Mouse (Mus musculus) erythroblast, embryonic 14.5 days (primary cell): ENCODE results near the gene Olfr888. TPM values are rescaled to one million over a fixed set of nuclear protein-coding genes. Genes with fewer than 3 reads are reported as not detected.

Source experiments
- H3K27me3 ChIP-seq: 2 replicates; pipeline ENCODE4 v1.6.1; 2012; ENCODE audit warnings: inconsistent platforms; ENCODE audit not compliant: control insufficient read depth
- H3K36me3 ChIP-seq: 2 replicates; pipeline ENCODE4 v1.6.1; 2012; ENCODE audit warnings: mild to moderate bottlenecking, inconsistent platforms; ENCODE audit not compliant: control insufficient read depth
- H3K4me1 ChIP-seq: 2 replicates; pipeline ENCODE4 v1.6.1; 2012; ENCODE audit warnings: inconsistent platforms; ENCODE audit not compliant: control insufficient read depth
- H3K4me3 ChIP-seq: replicated peaks from 2 replicates; pipeline ENCODE3; 2012; ENCODE audit warnings: moderate library complexity, mild to moderate bottlenecking, inconsistent platforms
- H3K9me3 ChIP-seq: 2 replicates; pipeline ENCODE4 v1.6.1; 2012; ENCODE audit warnings: low read length, inconsistent platforms, mixed read lengths; ENCODE audit not compliant: control insufficient read depth
- GATA1 ChIP-seq: IDR thresholded peaks from 2 replicates; pipeline ENCODE4 v1.6.1; 2012; ENCODE audit warnings: low read length, inconsistent platforms, mixed read lengths
- TAL1 ChIP-seq: IDR thresholded peaks from 3 replicates; pipeline ENCODE4 v1.6.1; 2012; ENCODE audit warnings: low read length, inconsistent platforms, mixed read lengths
- polyA plus RNA-seq: library from polyadenylated mRNA; stranded (reverse); fragments of >175 nt; gene quantifications from 2 replicates; pipeline ENCODE4 v1.2.3, GENCODE M21; 2012

Olfr888 gene
- polyA plus RNA-seq, result not detected in 2 replicates

- H3K4me3 ChIP-seq, result no peak within 1 kb of the TSS
- H3K9me3 ChIP-seq, result no peaks in the 10 kb centered on the region
- no peak for TF ChIP-seq TAL1
- no peak for TF ChIP-seq GATA1
- no peaks in the 10 kb centered on the region for H3K36me3 ChIP-seq
- no peaks in the 10 kb centered on the region for H3K4me1 ChIP-seq
- no peaks in the 10 kb centered on the region for H3K27me3 ChIP-seq
These were observed at the start of gene Olfr888 for GRCm38 (mm10) chr9:38107828-38108227. TSS of gene Olfr888 (plus strand) at chr9:38108128.

DNA sequence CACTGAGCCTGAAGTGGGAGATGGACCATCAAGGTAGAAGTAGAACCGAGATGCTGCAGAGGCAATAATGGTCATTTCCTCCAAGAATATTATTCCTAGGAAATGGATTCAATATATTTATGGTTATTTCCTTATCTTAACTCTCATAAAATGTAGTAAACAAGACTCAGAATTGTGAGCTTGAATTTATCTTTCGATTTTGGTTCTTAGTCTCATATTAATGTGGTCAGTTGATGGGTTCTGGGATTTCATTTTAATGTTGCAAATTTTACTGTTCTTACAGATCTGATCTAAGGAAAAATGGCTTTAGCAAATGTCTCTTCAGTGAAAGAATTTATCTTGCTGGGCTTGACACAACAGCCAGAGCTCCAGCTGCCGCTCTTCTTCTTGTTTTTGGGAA lies 46.9 kb upstream of the Olfr888 start, which contains the start of gene Olfr885:
Gene Olfr885, plus strand, starts transcription at position 301 of the 400 bp plus-strand sequence.
- no peak for TF ChIP-seq TAL1
- no peak for TF ChIP-seq GATA1
- H3K27me3 ChIP-seq, result no peaks in the 10 kb centered on the region
- no peaks in the 10 kb centered on the region for H3K4me1 ChIP-seq
- H3K9me3 ChIP-seq, result no peaks in the 10 kb centered on the region
- no peak within 1 kb of the TSS for H3K4me3 ChIP-seq
- no peaks in the 10 kb centered on the region for H3K36me3 ChIP-seq

GRCm38 (mm10) chr9:38083772-38084171 lies 24.2 kb upstream of the Olfr888 start, which contains the start of gene Olfr887:
TSS of gene Olfr887 (plus strand) at chr9:38084072.
- no peaks in the 10 kb centered on the region for H3K9me3 ChIP-seq
- no peaks in the 10 kb centered on the region for H3K27me3 ChIP-seq
- no peak within 1 kb of the TSS for H3K4me3 ChIP-seq
- no peaks in the 10 kb centered on the region for H3K36me3 ChIP-seq
- TF ChIP-seq GATA1 (no peak), TAL1 (no peak)
- H3K4me1 ChIP-seq, result no peaks in the 10 kb centered on the region

DNA sequence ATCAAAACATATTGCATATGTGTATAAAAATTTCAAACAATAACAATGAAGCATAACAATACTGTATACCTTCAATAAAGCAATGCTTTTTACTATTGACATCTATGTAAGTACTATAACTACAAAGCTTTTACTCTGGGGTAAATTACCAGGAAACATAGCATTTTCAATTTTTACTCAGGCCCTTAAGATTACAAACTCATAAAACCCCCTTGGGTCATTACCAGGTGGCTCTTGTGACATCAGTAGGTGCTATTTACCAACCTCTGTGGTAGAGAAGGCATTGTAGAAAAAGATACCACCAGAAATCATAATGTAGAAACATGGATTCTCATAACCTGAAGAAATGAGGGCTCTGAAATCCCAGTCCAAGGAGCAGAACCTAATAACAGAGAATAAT lies 7.0 kb downstream of the Olfr888 start, which contains the start of gene Olfr889:
Gene Olfr889, plus strand, starts transcription at position 301 of the 400 bp plus-strand sequence.
- no peak within 1 kb of the TSS for H3K4me3 ChIP-seq
- H3K9me3 ChIP-seq, result no peaks in the 10 kb centered on the region
- H3K4me1 ChIP-seq, result no peaks in the 10 kb centered on the region
- no peaks in the 10 kb centered on the region for H3K36me3 ChIP-seq
- H3K27me3 ChIP-seq, result no peaks in the 10 kb centered on the region
- TF ChIP-seq GATA1 (no peak), TAL1 (no peak)

GRCm38 (mm10) chr9:38142217-38142616 lies 34.3 kb downstream of the Olfr888 start, which contains the start of gene Olfr890:
TSS of gene Olfr890 (plus strand) at chr9:38142517.
- Histone ChIP-seq H3K4me3 (no peak within 1 kb of the TSS), H3K27me3 (no peaks in the 10 kb centered on the region), H3K9me3 (no peaks in the 10 kb centered on the region), H3K36me3 (no peaks in the 10 kb centered on the region), H3K4me1 (no peaks in the 10 kb centered on the region)
- TF ChIP-seq GATA1 (no peak), TAL1 (no peak)

Other genes starting within 250 kb of the Olfr888 start
- gene Olfr145, start 211.4 kb upstream of the Olfr888 start, polyA plus RNA-seq, result not detected in 2 replicates
- not detected in 2 replicates for gene Olfr878, start 190.3 kb upstream of the Olfr888 start, polyA plus RNA-seq
- not detected in 2 replicates for gene Olfr881, start 116.3 kb upstream of the Olfr888 start, polyA plus RNA-seq
- gene Olfr883, start 82.3 kb upstream of the Olfr888 start, polyA plus RNA-seq, result not detected in 2 replicates
- not detected in 2 replicates for gene Olfr884, start 61.6 kb upstream of the Olfr888 start, polyA plus RNA-seq
- gene Olfr885, start 46.8 kb upstream of the Olfr888 start, polyA plus RNA-seq, result not detected in 2 replicates
- not detected in 2 replicates for gene Olfr887, start 24.1 kb upstream of the Olfr888 start, polyA plus RNA-seq
- gene Olfr889, start 7.1 kb downstream of the Olfr888 start, polyA plus RNA-seq, result not detected in 2 replicates
- gene Olfr890, start 34.4 kb downstream of the Olfr888 start, polyA plus RNA-seq, result not detected in 2 replicates
- not detected in 2 replicates for gene Olfr891, start 72.7 kb downstream of the Olfr888 start, polyA plus RNA-seq
- gene Olfr893, start 100.2 kb downstream of the Olfr888 start, polyA plus RNA-seq, result not detected in 2 replicates
- not detected in 2 replicates for gene Olfr894, start 109.9 kb downstream of the Olfr888 start, polyA plus RNA-seq
- not detected in 2 replicates for gene Olfr143, start 144.6 kb downstream of the Olfr888 start, polyA plus RNA-seq
- gene Olfr895, start 159.7 kb downstream of the Olfr888 start, polyA plus RNA-seq, result not detected in 2 replicates
- gene Olfr896-ps1, start 183.0 kb downstream of the Olfr888 start, polyA plus RNA-seq, result not detected in 2 replicates
- gene Olfr25, start 220.9 kb downstream of the Olfr888 start, polyA plus RNA-seq, result not detected in 2 replicates
- not detected in 2 replicates for gene Olfr898, start 240.3 kb downstream of the Olfr888 start, polyA plus RNA-seq